Mouse (Mus musculus): Measurements from ENCODE around the gene U2af1. TPM values are rescaled to one million over a fixed set of nuclear protein-coding genes. Genes with fewer than 3 reads are reported as not detected.
A peak's percentile ranks its signal among the peaks of the same experiment; 100 is the strongest.

U2af1 gene
- total RNA-seq, 2 experiments from 2014 or later, result 118 to 119 TPM

DNA sequence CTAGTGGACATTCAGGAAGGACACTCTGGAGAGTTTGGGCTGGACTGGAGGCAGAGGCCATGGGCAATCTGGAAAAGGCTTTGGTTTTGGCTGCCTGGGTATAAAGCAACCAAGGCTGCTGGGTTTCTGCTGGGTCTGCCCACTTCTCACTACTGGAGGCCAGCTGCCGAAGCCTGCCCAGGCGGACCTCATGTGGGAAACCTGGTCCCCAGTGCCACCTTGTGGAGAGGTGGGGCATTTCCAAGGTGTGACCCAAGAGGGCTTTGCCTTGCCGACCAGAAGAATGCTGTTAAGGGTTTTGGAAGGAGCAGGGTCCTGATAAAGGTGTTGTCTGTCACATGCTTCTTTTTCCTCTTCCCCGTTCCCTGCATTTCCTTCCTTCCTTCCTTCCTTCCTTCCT lies 6.1 kb upstream of the U2af1 start:
- peak; percentile 75 to 77 for DNase-seq (ENCODE audit: low spot score in 2 of 2)

DNA sequence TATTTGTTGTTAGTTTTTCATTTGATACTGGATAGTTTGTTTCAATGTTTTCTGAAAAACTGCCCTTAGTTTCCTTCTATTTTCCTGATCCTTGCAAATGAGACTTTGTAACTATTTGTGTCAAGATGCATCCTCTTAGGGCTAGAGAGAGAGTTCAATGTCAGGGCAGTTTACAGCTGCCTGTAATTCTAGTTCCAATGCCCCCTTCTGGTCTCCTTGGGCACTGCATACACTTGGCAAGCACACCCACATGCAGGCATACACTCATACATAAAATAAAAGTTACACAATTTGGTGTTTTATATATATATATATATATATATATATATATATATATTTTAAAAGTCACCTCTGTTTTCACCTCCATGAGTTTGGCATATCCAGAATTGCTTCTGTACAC lies 4.2 kb upstream of the U2af1 start:
- no peak for DNase-seq (ENCODE audit: low spot score in 2 of 2)

DNA sequence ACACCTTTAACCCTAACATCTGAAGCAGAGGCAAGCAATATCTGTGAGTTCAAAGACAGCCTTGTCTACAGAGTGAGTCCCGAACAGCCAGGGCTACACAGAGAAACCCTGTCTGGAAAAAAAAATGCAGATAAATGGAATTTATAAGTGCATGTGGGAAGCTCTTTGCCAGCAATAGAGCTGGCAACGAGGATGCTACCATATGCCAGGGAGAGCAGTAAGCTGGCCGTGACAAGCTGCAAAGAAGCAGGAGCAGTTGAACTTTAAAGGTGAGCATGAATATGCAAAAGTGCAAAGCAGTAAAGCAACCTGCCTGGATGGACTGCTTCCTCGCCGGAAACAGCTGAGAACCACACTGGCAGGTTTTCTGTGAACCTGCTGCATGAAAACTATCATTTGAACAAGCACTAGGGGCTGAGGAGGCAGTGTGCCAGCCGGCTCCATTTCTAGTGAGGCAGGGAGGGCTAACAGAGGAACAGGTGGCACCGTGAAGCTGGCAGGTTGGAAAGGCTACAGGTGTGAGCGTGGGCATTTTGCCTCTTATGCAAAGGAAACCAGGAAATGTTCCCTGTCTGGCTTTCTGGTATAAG lies 2.1 kb upstream of the U2af1 start:
- DNase-seq (ENCODE audit: low spot score in 2 of 2), result peak; percentile 59 to 68

DNA sequence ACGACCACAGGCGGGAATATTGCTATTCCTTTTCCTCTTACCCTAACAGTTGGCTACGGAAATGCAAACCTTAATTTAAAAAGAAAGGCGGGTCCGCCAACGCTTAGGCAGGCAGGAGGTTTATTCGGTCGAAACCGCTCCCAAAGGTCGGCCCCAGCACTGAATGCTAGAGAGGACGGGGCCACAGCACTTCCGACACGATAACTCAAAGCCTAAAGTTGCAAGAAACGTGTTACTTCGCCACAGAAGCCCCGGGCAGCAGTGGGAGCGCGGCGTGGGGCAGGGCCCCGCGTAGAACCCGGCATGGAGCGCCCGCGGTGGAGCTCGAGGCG lies 590 bp downstream of the U2af1 start:
- no peak for DNase-seq (ENCODE audit: low spot score in 2 of 2)

DNA sequence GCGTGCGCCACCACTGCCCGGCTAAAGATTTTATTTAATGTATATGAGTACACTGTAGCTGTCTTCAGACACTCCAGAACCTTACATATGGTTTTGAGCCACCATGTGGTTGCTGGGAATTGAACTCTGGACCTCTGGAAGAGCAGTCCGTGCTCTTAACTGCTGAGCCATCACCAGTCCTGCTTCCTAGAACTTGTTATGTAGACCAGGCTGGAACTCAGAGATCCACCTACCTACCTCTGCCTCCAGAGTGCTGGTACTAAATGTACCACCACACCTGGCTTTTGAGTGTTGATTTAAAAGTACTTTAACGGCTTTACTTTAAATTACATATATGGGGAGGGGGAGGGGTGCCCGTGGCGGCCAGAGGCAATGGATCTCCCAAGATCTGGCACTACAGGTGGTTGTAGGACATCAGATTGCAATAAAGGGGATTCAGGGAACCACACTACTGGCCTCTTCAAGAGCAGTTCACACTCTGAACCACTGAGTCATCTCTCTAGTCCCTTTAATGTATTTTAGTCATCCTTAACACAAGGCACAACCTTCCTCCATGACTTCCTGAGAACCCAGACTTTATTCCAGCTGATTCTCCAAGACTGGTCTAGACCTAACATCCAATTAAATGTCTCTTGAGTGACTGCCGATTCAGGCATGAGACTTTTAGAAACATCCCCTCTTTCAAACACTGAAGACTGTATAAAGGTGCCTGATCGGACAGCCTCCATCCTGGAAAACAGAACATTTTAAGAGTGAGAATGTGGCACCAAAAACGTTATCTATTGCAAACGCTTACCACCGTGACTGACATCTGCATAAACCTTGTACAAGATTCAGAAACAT lies 1.3 kb downstream of the U2af1 start:
- DNase-seq (ENCODE audit: low spot score in 2 of 2), result no peak

DNA sequence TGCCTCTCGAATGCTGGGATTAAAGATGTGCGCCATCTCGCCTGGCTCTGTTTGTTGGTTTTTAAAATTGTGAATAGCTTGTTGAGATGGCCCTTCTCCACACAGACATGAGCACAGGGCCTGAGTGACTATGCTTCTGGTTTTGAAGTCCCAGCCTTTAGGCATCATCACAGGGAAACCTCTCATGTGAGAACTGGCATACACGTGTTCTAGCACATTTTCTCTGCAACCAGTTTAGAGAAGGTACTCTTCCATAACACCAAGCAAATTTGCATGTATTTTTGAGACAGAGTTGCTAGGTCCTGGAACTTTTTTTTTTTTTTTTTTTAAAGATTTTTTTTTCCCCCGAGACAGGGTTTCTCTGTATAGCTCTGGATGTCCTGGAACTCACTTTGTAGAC lies 2.0 kb downstream of the U2af1 start:
- no peak for DNase-seq (ENCODE audit: low spot score in 2 of 2)

DNA sequence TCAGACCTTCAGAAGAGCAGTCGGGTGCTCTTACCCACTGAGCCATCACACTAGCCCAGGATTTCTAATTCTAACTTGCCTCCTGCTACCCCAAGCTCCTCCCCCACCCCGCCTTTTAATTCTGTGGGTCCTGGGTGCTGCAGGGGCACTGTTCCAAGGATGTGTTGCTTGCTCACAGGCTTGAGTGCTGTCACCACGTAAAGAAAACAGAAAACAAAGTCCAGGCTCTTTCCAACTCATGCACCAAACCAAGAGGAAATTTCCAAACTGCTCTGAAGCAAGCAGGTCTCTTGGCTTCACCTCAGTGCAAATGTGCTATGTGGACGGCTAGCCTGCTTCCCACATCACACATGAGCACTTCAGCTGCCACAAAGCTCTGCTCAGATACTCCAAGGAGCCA lies 3.3 kb downstream of the U2af1 start:
- DNase-seq (ENCODE audit: low spot score in 2 of 2), result no peak

DNA sequence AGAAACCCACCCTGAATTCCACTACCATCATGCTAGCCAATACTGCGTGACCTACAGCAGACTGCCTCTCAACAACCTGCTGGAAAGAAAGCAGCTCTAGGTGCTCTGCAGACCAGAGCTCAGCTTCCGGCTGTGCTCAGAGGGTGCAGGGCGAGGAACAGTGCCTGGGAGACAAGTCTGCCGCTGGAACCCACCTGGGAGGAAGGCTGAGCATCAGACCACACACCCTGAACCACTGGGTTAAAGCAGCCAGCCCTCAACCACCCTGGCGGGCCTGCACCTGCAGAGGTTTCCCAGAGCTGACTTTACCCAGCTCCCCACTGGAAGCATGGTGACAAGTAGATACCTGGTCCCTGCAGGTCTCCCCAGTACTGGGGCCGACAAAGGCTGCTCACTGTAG lies 5.4 kb downstream of the U2af1 start:
- DNase-seq (ENCODE audit: low spot score in 2 of 2), result no peak

DNA sequence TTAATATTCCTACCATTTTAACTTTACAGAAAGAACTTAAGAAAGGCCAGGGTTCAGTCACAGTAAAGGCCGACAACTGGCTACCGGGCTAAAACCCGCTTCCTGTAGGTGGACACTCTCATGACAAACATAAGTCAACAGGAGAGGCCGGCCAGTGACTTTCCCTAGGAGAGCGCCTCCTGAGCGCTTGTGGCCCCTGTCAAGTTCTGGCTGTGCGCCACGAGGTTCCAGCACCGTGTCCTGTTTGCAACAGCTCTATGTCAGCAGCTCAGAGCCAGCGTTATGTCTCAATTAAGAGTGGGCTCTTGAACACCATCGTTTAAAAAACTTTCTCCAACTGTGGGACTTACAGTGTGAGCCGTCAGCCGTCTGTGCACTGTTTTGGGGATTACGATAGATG lies 6.5 kb downstream of the U2af1 start:
- DNase-seq (ENCODE audit: low spot score in 2 of 2), result no peak

DNA sequence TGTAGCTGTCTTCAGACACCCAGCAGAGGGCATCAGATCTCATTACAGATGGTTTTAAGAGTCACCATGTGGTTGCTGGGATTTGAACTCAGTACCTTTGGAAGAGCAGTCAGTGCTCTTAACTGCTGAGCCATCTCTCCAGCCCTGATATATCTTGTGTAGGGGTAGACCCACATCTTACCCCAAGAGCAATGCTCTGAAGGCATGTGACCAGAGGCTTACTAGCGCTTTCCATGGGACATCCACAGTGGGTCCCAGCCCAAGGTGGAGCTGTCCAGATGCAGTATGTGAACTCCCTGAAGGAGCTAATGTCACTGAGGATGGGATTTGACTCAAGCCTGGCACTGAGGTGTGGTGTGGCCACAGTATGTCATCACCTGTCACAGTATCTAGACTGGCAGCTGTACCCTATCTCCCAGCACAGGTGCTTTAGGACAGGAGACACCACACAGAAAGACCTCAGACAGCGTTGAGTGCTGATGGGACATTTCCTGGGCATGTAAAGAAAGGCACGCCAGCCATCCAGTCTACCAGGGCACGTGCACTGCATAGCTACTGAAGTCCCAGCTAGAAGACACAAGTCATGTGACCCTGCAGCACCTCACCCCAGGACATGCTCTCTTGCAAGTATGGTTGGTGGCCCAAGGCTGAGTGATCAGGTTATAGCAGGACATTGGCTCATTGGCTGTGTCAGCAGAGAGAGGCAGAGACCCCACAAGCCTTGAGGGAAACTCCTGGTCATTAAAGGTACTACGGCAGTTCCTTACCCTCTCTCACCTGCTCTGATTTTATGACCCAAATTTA lies 12.3 kb downstream of the U2af1 start:
- no peak for DNase-seq (ENCODE audit: low spot score in 2 of 2)

DNA sequence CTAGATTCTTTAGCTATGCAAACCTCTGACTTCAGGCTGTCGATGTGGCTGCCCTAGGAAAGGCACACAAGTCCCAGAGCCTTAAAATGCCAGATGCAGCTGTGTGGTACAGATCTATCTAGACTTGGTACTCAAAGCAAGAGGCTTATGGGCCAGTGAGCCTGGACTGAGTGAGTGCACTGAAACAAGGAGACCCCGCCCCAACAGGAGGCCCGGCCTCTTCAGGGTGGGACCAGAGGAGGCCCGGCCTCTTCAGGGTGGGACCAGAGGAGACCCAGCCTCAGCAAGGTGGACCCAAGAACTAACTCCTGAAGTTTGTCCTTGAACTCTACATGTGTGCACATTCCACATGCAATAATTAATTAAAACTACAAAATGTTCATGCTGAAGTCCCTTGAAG lies 15.8 kb downstream of the U2af1 start:
- DNase-seq (ENCODE audit: low spot score in 2 of 2), result no peak

DNA sequence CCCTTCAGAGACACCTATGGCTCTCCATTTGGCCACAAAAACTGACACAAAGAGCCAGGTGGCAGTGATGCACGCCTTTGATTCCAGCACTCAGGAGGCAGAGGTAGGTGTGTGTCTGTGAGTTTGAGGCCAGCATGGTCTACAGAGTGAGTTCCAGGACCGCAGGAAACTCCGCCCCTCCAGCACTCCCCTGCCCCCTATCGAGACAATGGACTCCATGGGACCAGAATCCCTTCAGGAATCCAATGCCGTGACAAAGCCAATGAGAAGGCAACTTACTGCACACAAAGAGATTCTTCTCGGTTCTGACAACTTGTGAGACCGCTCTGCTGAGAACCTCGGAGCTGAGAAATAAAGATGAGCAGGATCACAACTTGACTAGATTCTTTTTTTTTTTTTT lies 16.4 kb downstream of the U2af1 start:
- no peak for DNase-seq (ENCODE audit: low spot score in 2 of 2)

DNA sequence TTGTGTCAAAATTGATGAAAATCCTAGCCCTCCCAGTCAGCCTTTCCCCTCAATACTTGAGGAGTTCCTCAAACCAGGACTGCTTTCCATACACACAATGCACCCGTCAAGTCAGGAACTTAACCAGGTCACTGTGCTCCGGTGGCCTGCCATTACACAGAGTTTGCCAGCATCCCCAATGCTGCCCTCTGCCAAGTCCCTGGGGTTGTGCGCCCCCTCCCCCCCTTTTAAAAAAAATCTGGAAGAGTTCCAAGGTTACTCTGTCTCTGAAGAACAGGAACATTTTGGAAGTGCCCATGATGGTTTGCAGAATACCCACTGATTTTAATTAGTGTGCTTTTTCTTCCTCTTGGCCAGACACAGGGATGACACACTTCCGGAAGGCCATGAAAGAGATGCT lies 19.0 kb downstream of the U2af1 start:
- DNase-seq (ENCODE audit: low spot score in 2 of 2), result no peak

DNA sequence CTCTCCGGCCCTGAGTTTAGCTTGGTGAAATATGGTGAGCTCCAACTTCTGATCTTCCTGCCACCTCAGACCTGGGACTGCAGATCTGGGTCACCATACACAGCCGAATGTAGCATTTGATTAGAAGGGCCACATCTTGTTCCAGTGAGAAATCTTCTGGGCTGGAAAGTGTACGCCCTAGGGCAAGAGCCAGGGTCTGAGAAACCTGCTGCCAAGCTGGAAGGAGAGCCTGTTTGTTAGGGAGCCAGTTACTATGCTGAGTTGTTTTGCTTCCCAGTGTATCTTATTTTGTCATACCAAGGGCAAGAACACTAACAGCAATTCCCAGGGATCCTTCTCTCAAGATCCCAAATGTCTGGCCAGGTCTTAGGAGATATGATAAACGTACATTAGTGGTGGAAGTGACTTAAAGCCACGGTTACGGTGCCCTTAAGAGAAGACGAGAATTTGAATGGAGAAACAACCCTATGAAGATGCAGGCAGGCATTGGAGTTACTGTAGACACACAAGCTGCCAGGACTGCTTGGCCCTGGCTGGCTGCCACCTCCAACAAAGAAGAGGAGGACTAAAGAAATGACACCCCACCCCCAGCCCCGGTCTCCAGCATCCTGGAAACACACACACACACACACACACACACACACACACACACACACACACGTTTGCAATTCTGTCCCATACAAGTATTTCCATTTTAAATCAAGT lies 20.7 kb downstream of the U2af1 start:
- peak; percentile 41 to 67 for DNase-seq (ENCODE audit: low spot score in 2 of 2)

DNA sequence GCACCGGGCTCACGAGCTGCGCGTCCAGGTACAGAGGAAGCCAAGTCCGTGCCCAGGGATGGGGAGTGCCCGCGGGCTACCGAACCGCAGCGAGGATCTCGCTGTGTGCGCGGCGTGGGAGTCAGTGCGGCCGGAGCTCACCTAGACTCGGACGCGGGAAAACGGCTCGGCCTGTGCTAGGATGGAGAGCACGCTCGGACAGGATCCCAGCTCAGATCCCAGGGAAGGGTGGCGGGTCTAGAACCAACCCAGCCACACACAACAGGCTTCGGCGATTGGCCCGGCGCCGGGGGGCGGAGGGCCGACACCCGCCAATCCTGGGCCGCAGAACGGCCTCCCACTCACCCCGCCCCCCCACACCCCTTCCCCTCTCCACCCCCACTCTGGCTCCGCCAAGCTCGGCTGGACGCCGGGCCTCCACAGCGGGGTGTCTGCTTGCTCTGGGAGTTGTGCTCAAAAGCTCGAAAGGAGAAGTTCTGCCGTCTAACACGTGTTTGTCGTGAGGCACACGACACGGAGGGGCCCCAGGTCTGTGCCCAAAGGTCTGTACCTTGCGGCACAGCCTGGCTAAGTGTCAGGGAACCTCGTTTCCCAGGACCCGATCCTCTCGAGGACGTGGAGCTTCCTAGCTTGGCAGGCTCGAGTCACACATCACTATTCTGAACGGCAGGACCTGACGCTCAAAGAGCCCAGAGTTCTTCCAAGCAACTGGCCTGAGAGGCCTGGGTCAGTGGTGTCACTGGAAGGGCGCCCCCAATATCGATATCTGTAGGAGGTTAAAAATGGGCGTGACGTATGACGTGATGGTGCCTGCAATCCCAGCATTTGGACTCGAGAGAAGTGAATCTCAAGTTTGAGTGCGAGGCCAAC lies 21.5 kb downstream of the U2af1 start, which contains the start of gene Cbs:
Cbs (minus strand) TSS at position 297 of the 870 bp plus-strand sequence.
- peak; percentile 49 to 64 for DNase-seq (ENCODE audit: low spot score in 2 of 2)

DNA sequence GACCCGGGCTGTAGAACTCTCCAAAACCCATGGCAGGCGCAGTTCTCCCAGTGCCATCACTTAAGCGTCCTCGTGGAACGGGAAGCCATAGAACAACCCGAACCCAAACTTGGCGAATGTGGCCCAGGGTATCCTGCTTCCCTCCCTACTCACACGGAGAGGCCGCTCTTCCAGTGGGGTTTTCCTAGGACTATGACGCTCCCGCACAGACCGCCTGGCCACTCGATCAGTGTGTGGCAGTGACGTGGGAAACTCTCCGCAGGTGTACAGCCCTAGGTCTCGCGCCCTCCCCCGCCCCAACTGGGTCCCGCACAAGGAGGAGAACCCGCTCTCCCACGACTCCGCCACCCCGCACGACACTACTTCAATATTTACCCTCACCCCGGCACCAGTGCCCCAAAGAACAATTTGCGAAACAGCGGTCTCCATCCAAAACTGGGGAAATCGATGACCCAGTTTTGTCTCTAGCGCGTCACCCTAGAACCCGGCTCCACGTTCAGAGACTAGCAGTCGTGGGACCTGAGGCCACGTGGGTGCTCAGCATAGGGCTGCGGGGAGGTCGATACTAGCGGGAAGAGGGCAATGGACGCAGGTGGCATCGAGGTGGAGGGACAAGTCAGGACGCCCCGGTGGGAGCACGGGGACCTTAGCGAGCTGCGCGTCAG lies 22.3 kb downstream of the U2af1 start:
- no peak for DNase-seq (ENCODE audit: low spot score in 2 of 2)

DNA sequence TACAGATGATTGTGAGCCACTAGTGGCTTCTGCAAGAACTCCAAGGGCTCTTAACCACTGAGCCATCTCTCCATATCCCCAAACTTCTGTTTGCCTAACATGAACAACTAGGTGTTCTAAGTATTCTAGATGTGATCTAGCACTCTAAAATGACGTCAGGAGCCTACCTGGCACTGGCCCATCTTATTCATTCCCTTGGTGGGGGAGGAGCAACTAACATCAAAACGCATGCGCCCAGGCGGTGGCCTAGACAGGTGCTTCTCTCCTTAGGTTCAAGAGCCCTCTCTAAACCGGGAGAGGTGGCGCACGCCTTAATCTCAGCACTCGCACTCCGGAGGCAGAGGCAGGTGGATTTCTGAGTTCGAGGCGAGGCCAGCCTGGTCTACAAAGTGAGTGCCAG lies 22.9 kb downstream of the U2af1 start:
- no peak for DNase-seq (ENCODE audit: low spot score in 2 of 2)

DNA sequence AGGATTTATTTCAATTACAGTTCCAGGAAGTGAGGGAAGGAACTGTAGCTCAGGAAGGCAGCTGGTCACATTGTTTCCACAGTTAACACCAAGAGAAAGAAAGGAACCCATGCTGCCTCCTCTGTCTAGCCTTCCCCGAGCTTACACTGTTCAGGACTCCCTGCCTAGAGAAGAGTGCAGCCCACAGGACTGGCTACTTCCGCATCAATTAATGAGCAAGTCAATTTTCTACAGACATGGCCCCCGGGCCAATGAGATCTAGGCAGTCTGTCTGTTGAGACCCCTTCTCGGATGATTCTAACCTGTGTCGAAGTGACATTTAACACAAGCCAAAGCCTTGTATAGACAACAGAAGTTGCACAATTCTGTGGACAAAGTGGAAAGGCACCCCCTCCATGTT lies 23.8 kb downstream of the U2af1 start:
- no peak for DNase-seq (ENCODE audit: low spot score in 2 of 2)

DNA sequence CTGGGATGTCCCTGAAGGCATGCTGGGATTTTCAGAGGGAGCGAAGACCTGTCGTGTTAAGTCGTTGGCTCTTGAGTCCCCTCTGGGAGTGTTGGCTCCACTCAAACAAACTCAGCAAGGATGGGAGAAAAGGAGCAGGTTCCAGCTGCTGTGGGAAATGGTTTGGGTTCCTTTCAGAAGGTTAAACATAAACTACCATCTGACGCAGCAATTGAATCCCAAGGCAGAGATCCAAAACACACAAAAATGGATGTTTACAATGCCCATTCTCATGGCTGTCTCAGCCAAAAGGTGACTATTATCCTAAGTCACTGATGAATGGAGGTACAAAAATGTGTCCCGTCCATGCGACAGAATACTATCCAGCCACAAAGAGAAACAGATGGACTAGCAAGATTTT lies 25.7 kb downstream of the U2af1 start:
- DNase-seq (ENCODE audit: low spot score in 2 of 2), result no peak

Measured in left cerebral cortex, adult 18-20 months (tissue).